Mouse (Mus musculus) ES-Bruce4 (cell line): ENCODE data around the gene Kitl.

ENCODE experiments used
- CTCF ChIP-seq: IDR thresholded peaks from one replicate; pipeline ENCODE4 v1.8.1; 2011; ENCODE audit warnings: low read depth, low read length
- POLR2A ChIP-seq: IDR thresholded peaks from one replicate; pipeline ENCODE4 v1.8.1; 2011; ENCODE audit warnings: low read length; ENCODE audit not compliant: insufficient read depth

GRCm38 (mm10) chr10:99980096-99980495 lies 35.3 kb upstream of the Kitl start:
- TF ChIP-seq POLR2A (no peak), CTCF (no peak)
